Mouse (Mus musculus) liver, postnatal 0 days (tissue): ENCODE measurements around the gene Ing2.

ENCODE experiments used
- CTCF ChIP-seq: sonication (generic); IDR thresholded peaks from 2 replicates; pipeline ENCODE4 v1.5.1; 2016; ENCODE audit warnings: antibody characterized with exemption, low read depth
- EP300 ChIP-seq: IDR thresholded peaks from 2 replicates; pipeline ENCODE4 v1.6.1; 2016; ENCODE audit warnings: antibody characterized with exemption, low read depth, mild to moderate bottlenecking

DNA sequence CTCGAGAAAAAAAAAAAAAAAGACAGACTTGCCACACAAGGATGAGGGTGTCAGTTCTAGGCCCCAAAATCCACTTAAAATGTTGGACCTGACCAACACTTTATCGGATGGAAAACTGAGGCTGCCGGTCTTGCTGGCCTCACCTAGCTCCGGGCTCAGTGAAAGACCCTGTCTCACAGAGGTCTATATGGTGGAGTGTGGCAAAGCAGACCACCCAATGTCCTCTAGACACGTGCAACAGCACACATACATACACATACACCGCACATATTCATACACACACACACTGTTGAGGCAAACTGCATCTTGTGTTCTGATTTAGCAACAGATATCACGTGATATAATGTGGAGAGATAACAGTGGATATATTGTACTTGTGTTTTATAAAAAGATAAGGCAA is 15.9 kb upstream of the Ing2 start:
- no peak for TF ChIP-seq CTCF
- TF ChIP-seq EP300: no peak
